ENCODE assay signal across 14 mouse cellular contexts in genomic region chr16:36931381-36931780, GRCm38 (mm10). TPM values are rescaled to one million over a fixed set of nuclear protein-coding genes. Genes with fewer than 3 reads are reported as not detected.
"Had no signal": no experiment of that assay in that cellular context is flagged by ENCODE, and none has a peak within 500 bp of the region (broad histone marks: within the 10 kb centered on the region; RNA-seq: fewer than 3 reads in every experiment).

No protein-coding gene starts in this region.

- ATAC-seq: liver, postnatal 0 days had no signal

- H3K27me3 ChIP-seq: kidney, embryonic 15.5 days; liver, embryonic 13.5 days; lung, embryonic 15.5 days; neural tube, embryonic 15.5 days had no signal

- DNase-seq: kidney, adult 2 months; kidney, postnatal 14 days; liver; liver, embryonic 13.5 days; liver, postnatal 0 days; midbrain, embryonic 14.5 days; right cerebral cortex, postnatal 4 days had no signal

- H3K9me3 ChIP-seq: kidney, embryonic 15.5 days; liver, embryonic 13.5 days; lung, embryonic 15.5 days; midbrain, embryonic 10.5 days; neural tube, embryonic 15.5 days had no signal

- H3K27ac ChIP-seq: kidney, embryonic 15.5 days; left cerebral cortex, adult 2 months; liver, embryonic 13.5 days; lung, embryonic 15.5 days; midbrain, embryonic 10.5 days; neural tube, embryonic 15.5 days; stomach, postnatal 0 days had no signal

- H3K4me3 ChIP-seq: kidney, embryonic 15.5 days; left cerebral cortex, adult 2 months; liver, embryonic 13.5 days; lung, embryonic 15.5 days; midbrain, embryonic 10.5 days; myocyte; neural tube, embryonic 15.5 days had no signal

- H3K9ac ChIP-seq: kidney, embryonic 15.5 days; liver, embryonic 13.5 days; liver, postnatal 0 days; lung, embryonic 15.5 days; neural tube, embryonic 15.5 days had no signal

- H3K4me1 ChIP-seq: lung, embryonic 15.5 days; midbrain, embryonic 10.5 days; neural tube, embryonic 15.5 days had no signal

- H3K4me2 ChIP-seq: kidney, embryonic 15.5 days; liver, embryonic 13.5 days; lung, embryonic 15.5 days; neural tube, embryonic 15.5 days had no signal

RNA-seq across cellular contexts. Expression of gene Fbxo40, which starts 58.9 kb away (rescaled TPM):
- polyA plus RNA-seq: liver, embryonic 13.5 days; liver, postnatal 0 days; midbrain, embryonic 14.5 days; stomach, postnatal 0 days had no signal
